Mouse (Mus musculus) ES-Bruce4 (cell line): ENCODE measurements around the gene Igf1. TPM values are rescaled to one million over a fixed set of nuclear protein-coding genes. Genes with fewer than 3 reads are reported as not detected.

Experiments used
- H3K27ac ChIP-seq: 2 replicates; pipeline ENCODE4 v1.5.1; 2012; ENCODE audit warnings: low read length, inconsistent platforms; ENCODE audit not compliant: insufficient read depth
- H3K27me3 ChIP-seq: 2 replicates; pipeline ENCODE4 v1.6.1; 2012; ENCODE audit warnings: mild to moderate bottlenecking, low read length, inconsistent platforms; ENCODE audit not compliant: control insufficient read depth, poor library complexity, insufficient read depth, severe bottlenecking
- H3K36me3 ChIP-seq: 2 replicates; pipeline ENCODE4 v1.6.1; 2012; ENCODE audit warnings: inconsistent platforms, mild to moderate bottlenecking, low read length, moderate library complexity; ENCODE audit not compliant: control insufficient read depth, poor library complexity, insufficient read depth, severe bottlenecking
- H3K4me1 ChIP-seq: one replicate; pipeline ENCODE4 v1.8.1; 2011; ENCODE audit warnings: low read length; ENCODE audit not compliant: control insufficient read depth, insufficient read depth
- H3K4me3 ChIP-seq: 2 replicates; pipeline ENCODE4 v1.5.1; 2011; ENCODE audit warnings: low read depth, mild to moderate bottlenecking, low read length
- H3K9ac ChIP-seq: 2 replicates; pipeline ENCODE4 v1.6.1; 2012; ENCODE audit warnings: low read depth, mild to moderate bottlenecking, inconsistent platforms; ENCODE audit not compliant: poor library complexity, severe bottlenecking
- H3K9me3 ChIP-seq: replicated peaks from 2 replicates; pipeline ENCODE4 v1.6.1; 2012; ENCODE audit warnings: mild to moderate bottlenecking, low read length, inconsistent platforms; ENCODE audit not compliant: control insufficient read depth, poor library complexity, insufficient read depth, severe bottlenecking
- CTCF ChIP-seq: IDR thresholded peaks from one replicate; pipeline ENCODE4 v1.8.1; 2011; ENCODE audit warnings: low read depth, low read length
- EP300 ChIP-seq: IDR thresholded peaks from 2 replicates; pipeline ENCODE4 v1.6.1; 2011; ENCODE audit warnings: low read depth, low read length; ENCODE audit not compliant: insufficient read depth
- POLR2A ChIP-seq: IDR thresholded peaks from one replicate; pipeline ENCODE4 v1.8.1; 2011; ENCODE audit warnings: low read length; ENCODE audit not compliant: insufficient read depth
- polyA plus RNA-seq: library from polyadenylated mRNA; stranded (reverse); fragments of >200 nt; gene quantifications from 2 replicates; pipeline ENCODE4 v1.2.4, GENCODE M21; 2011; ENCODE audit warnings: low read depth; ENCODE audit not compliant: missing spikeins, insufficient read depth, insufficient read length

The Igf1 gene
- 0.30 and 0.58 TPM in 2 replicates for polyA plus RNA-seq

DNA sequence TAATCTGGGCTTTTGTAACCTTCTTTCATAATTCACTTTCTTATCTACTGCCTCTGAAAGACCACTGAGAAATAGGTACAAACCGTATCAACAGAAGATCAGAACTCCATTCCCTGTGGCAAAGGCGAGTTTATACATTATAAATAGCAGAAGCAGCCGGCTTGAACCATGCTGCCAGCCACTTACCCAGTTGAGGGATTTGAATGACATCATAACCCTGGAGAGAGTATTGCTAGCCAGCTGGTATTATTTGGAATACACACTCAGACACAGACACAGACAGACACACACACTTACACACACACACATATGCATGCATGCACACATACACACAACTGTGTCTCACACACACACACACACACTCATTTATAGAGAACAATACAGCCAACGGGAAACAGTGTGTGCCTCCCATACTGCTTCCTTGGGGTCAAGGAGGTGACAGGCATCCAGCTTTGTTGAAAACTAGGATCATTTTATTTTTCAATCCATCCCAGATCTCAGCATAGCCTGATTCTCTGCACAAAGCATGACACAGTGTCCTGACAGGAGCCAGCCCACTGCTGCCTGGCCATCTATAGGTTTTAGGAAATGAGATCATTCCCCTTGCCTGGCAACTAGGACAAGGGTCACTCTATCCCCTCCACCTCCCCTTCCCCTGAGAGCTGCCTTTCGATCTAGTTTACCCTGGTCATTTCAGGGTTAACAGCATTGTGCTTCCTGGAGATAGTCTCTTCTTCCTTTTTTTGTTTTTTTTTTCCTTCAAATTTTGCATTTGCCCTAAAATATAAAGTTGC lies at the start of gene Igf1:
TSS of gene Igf1 (plus strand) at position 253 of the 794 bp plus-strand sequence.
- no peak within 1 kb of the TSS for H3K9ac ChIP-seq
- no peaks in the 10 kb centered on the region for H3K36me3 ChIP-seq
- no peak within 1 kb of the TSS for H3K27ac ChIP-seq
- H3K4me3 ChIP-seq: no peak within 1 kb of the TSS
- no peak for TF ChIP-seq CTCF
- no peak for TF ChIP-seq EP300
- no peak for TF ChIP-seq POLR2A
- H3K4me1 ChIP-seq: no peaks in the 10 kb centered on the region
- H3K9me3 ChIP-seq: no peaks in the 10 kb centered on the region
- no peaks in the 10 kb centered on the region; the same call in 1 of the 2 replicates for H3K27me3 ChIP-seq

DNA sequence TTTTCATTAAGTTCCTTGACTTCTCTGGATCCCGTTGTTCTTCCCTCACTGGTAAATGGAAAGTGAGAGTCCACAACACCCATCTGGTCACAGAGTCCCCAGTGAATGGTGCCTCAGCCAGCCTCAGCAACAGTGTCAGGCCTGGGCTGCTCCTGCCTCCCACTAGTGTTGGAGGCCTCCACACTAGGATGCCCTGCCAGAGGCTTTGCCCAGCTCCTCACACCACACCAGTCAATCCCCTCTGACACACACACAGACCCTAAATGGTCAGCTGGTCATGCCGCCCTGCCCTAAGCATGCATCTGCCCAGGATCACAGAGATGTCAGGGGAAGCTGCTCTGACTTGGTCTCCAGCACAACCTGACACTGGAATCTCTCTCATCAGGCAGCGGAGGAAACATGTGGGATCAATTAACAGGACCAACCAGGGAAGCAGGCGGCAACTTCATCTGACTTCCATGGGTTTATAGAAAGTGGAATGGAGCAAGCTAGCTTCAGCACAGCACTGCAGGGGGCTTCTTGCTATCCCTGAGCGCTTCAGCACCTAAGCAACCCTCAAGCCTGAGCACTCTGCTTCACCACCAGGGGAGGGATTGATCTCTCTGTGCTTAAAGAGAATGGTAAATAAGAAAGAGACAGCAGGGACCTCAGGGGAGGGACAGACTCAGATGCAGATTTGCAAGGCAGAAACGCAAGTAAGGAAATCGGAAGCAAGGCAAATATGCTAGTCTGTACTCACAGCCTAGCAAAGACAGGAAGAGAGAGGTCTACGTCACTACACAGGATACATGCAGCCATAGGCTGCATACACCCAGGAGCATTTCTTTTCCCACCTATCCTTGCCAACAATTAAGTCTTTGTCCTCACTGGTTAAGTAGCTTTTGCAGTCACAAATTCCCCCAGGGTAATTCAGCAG lies 45.6 kb upstream of the Igf1 start:
- H3K36me3 ChIP-seq: no peaks in the 10 kb centered on the region
- H3K27me3 ChIP-seq: no peaks in the 10 kb centered on the region
- no peak overlapping the region for H3K27ac ChIP-seq
- no peak for TF ChIP-seq CTCF
- TF ChIP-seq POLR2A: no peak
- no peak for TF ChIP-seq EP300
- H3K9me3 ChIP-seq: no peaks in the 10 kb centered on the region
- no peak overlapping the region for H3K4me3 ChIP-seq
- no peak overlapping the region for H3K9ac ChIP-seq
- H3K4me1 ChIP-seq: no peaks in the 10 kb centered on the region

DNA sequence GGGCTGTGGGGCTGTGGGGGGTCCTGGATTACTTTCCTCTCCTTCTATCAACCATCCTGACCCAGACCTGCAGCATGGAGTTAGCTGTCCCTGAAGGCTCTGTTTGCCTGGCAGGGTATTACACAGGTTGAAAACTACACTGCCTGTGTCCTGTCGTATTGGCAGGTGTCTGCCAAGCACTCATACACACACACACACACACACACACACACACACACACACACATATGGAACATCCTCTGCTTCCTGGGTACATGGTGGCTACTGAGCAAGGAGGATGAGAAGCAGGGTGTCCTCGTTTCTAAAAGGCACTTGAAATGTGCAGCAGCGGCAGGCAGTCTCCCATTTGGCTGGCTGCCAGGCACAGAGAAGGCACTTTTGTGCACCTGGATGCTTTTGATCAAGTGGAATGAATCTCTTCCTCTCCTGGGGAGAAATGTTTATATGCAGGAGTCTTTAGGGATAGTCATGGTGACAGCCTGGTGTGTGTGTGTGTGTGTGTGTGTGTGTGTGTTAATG lies 44.9 kb upstream of the Igf1 start:
- H3K36me3 ChIP-seq: no peaks in the 10 kb centered on the region
- H3K27me3 ChIP-seq: no peaks in the 10 kb centered on the region
- H3K4me1 ChIP-seq: no peaks in the 10 kb centered on the region
- no peak overlapping the region for H3K9ac ChIP-seq
- TF ChIP-seq CTCF (no peak), POLR2A (no peak), EP300 (no peak)
- peaks cover 2% of the 10 kb centered on the region for H3K9me3 ChIP-seq
- H3K27ac ChIP-seq: no peak overlapping the region
- H3K4me3 ChIP-seq: no peak overlapping the region

DNA sequence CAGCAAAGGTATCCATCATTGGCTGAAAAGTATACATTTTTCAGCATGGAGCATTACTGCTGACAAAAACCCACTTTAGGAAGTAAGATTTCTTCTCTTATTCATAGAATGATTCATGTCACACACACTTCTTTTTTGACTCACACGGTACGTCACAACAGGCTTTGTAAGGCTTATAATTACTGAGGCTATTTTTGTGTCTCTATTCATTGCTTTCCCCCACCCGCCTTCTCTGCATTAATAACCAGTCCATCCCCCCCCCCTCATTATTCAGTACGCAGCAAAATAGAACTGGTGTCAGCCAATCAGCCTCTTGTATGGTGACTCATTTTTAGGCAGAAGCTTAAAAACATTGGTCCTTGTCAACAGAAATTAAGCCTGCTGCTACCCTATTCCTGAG lies 41.2 kb upstream of the Igf1 start:
- Histone ChIP-seq H3K4me3 (no peak overlapping the region), H3K27ac (no peak overlapping the region), H3K4me1 (no peaks in the 10 kb centered on the region), H3K9me3 (peaks cover 3% of the 10 kb centered on the region), H3K27me3 (no peaks in the 10 kb centered on the region), H3K36me3 (no peaks in the 10 kb centered on the region), H3K9ac (no peak overlapping the region)
- TF ChIP-seq EP300: no peak
- no peak for TF ChIP-seq CTCF
- TF ChIP-seq POLR2A: no peak

DNA sequence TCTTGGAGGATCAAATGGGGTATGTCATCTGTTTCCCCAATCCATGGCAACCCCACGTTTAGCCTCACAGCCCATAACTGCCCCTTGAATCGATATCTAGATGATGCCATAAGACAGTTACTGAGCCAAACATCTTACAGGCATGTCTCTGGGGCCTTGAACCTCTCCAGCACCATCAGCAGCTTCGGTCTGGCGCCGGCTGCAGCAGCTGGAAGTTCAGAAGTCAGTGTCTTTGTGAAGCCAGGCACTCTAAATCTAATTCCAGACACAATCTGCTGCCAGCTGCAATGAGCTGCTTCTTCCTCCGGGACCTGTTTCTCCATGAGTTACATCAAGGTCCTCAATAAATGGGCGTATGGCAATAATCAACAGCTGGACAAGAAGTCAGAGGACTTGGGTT lies 40.3 kb upstream of the Igf1 start:
- Histone ChIP-seq H3K4me3 (no peak overlapping the region), H3K27me3 (no peaks in the 10 kb centered on the region), H3K27ac (no peak overlapping the region), H3K36me3 (no peaks in the 10 kb centered on the region), H3K4me1 (no peaks in the 10 kb centered on the region), H3K9ac (no peak overlapping the region), H3K9me3 (peaks cover 3% of the 10 kb centered on the region)
- TF ChIP-seq POLR2A (no peak), CTCF (no peak), EP300 (no peak)
